Mouse (Mus musculus): Measurements from ENCODE around the gene Slc24a3. TPM values are rescaled to one million over a fixed set of nuclear protein-coding genes. Genes with fewer than 3 reads are reported as not detected.
A peak's percentile ranks its signal among the peaks of the same experiment; 100 is the strongest.

The Slc24a3 gene
- polyA plus RNA-seq, 1 experiment from 2014 or later: 21.5 TPM

DNA sequence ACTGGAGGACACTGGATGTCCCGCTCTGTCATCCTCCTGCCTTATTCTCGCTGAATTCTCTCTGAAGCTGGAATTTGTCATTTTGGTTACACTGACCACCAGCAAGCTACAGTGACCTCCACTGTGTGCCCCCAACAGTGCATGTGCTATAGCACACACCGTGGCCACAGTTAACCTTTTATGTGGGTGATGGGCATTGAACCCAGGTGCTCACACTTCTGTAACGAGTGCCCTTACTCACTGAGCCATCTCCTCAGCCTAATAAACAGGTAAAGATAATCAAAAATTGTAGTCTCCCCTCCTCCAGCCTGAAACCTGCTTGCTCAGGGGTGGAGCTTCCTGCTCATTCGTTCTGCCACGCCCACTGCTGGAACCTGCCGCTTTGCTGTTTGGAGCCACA is 493.7 kb downstream of the Slc24a3 start:
- no peaks in the 10 kb centered on the region for H3K9me3 ChIP-seq (ENCODE audit: control insufficient read depth, low read length)
- H3K4me2 ChIP-seq (replicated peaks): no peak overlapping the region
- no peak for DNase-seq (ENCODE audit: low spot score)
- no peak overlapping the region for H3K4me3 ChIP-seq (replicated peaks; ENCODE audit: low read length)
- H3K4me1 ChIP-seq (replicated peaks; ENCODE audit: control insufficient read depth, insufficient read depth, low read length): no peaks in the 10 kb centered on the region
- no peak for ATAC-seq (ENCODE audit: low FRiP score)
- no peak overlapping the region for H3K27ac ChIP-seq
- H3K27me3 ChIP-seq (ENCODE audit: control insufficient read depth, insufficient read depth, low read length): no peaks in the 10 kb centered on the region
- no peaks in the 10 kb centered on the region for H3K36me3 ChIP-seq (replicated peaks; ENCODE audit: control insufficient read depth, insufficient read depth)
- no peak overlapping the region for H3K9ac ChIP-seq
- WGBS: 81% methylated on average over 6 of the region's 7 CpGs

DNA sequence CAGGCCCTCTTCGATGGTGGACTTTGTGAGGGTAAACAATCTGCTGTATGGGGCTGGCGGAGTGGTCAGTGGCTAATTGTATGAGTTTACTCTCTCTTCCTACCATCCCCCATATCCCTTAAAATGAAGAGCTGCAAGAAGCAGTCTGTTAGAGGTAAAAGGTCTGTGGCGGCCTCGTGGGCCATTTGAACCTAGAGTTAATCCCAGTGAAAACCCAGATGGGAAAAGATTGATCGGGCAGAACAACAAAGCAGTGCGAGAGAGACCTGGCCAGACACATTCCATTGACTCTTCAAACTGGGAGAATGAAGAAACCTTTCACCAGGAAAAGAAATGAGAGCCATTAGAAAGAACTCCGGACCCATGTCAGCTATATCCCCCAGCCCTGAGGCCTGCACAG is 496.3 kb downstream of the Slc24a3 start:
- Histone ChIP-seq H3K36me3 (replicated peaks; ENCODE audit: control insufficient read depth, insufficient read depth) (no peaks in the 10 kb centered on the region), H3K27ac (no peak overlapping the region), H3K9ac (no peak overlapping the region), H3K4me3 (replicated peaks; ENCODE audit: low read length) (no peak overlapping the region), H3K27me3 (ENCODE audit: control insufficient read depth, insufficient read depth, low read length) (no peaks in the 10 kb centered on the region), H3K9me3 (ENCODE audit: control insufficient read depth, low read length) (no peaks in the 10 kb centered on the region), H3K4me2 (replicated peaks) (no peak overlapping the region), H3K4me1 (replicated peaks; ENCODE audit: control insufficient read depth, insufficient read depth, low read length) (no peaks in the 10 kb centered on the region)
- WGBS: 92% methylated on average over 7 of the region's 7 CpGs
- DNase-seq (ENCODE audit: low spot score) (no peak), ATAC-seq (ENCODE audit: low FRiP score) (no peak)

DNA sequence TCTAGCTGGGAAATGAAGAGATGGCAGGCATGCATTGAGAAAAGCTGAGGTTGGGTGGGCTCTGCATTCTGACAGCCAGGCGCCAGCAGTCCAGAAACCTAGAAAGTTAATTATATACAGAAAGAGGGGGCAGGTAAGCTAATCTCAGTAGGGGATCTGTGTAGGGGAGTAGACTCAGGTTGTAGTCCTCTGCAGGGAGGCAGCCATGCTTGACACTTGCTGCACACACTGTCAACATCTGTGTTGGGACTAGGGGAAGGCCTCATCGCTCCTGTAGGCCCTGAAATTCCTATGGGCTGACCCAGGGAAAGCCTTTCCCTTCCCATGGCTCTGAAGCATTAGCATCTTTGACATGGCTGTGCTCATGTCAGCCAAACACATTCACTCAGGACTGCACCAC is 496.8 kb downstream of the Slc24a3 start:
- ATAC-seq (ENCODE audit: low FRiP score): no peak
- 75% methylated on average over 2 of the region's 2 CpGs for WGBS
- no peaks in the 10 kb centered on the region for H3K9me3 ChIP-seq (ENCODE audit: control insufficient read depth, low read length)

DNA sequence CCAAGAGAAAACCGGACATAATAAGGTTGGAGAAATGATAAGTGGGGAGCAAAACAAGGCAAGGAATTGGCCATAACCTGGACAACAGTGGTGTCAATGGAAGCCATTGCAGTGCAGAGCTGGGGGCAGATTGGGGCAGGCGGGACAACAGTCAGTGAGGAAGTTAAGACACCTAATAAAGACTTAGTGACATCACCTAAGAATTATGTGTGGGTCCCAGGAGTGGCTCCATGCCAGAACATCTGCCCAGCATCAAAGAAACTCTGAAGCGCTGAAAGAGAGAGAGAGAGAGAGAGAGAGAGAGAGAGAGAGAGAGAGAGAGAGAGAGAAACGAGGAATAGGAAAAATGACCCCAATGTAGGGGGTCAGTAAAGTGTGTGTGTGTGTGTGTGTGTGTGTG is 500.6 kb downstream of the Slc24a3 start:
- 90% methylated on average over 4 of the region's 4 CpGs for WGBS
- no peaks in the 10 kb centered on the region for H3K27me3 ChIP-seq (ENCODE audit: control insufficient read depth, insufficient read depth, low read length)
- no peak overlapping the region for H3K4me3 ChIP-seq (replicated peaks; ENCODE audit: low read length)
- H3K4me2 ChIP-seq (replicated peaks): no peak overlapping the region
- H3K9me3 ChIP-seq (ENCODE audit: control insufficient read depth, low read length): no peaks in the 10 kb centered on the region
- no peak overlapping the region for H3K9ac ChIP-seq
- no peaks in the 10 kb centered on the region for H3K4me1 ChIP-seq (replicated peaks; ENCODE audit: control insufficient read depth, insufficient read depth, low read length)
- no peaks in the 10 kb centered on the region for H3K36me3 ChIP-seq (replicated peaks; ENCODE audit: control insufficient read depth, insufficient read depth)
- DNase-seq (ENCODE audit: low spot score): no peak
- no peak for ATAC-seq (ENCODE audit: low FRiP score)
- no peak overlapping the region for H3K27ac ChIP-seq

More for the DNA sequence above, 496.8 kb downstream of the Slc24a3 start:
- no peaks in the 10 kb centered on the region for H3K4me1 ChIP-seq (replicated peaks; ENCODE audit: control insufficient read depth, insufficient read depth, low read length)
- H3K27me3 ChIP-seq (ENCODE audit: control insufficient read depth, insufficient read depth, low read length): no peaks in the 10 kb centered on the region
- no peak overlapping the region for H3K27ac ChIP-seq
- DNase-seq (ENCODE audit: low spot score): no peak
- no peak overlapping the region for H3K4me3 ChIP-seq (replicated peaks; ENCODE audit: low read length)
- no peak overlapping the region for H3K4me2 ChIP-seq (replicated peaks)
- H3K9ac ChIP-seq: no peak overlapping the region
- H3K36me3 ChIP-seq (replicated peaks; ENCODE audit: control insufficient read depth, insufficient read depth): no peaks in the 10 kb centered on the region

DNA sequence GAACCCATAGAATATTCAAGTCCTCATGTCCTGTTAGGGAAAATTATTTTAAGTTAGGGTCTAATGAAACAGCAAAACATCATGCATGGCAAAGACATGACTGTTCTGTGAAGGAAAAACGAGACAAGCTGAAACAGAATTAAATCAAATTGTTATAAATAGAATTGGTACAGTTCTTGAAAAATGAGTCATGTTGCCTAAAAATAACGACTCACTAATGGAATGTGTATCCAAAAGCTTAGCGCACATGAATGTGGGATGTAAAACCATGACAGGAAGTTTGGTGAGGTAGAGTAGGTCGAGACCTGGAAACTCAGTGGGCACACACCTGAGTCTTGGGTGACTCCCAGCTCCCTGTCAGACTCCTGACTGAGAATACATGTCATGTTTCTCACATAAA is 502.6 kb downstream of the Slc24a3 start:
- 90% methylated on average over 4 of the region's 4 CpGs for WGBS
- Histone ChIP-seq H3K4me3 (replicated peaks; ENCODE audit: low read length) (no peak overlapping the region), H3K27me3 (ENCODE audit: control insufficient read depth, insufficient read depth, low read length) (no peaks in the 10 kb centered on the region), H3K36me3 (replicated peaks; ENCODE audit: control insufficient read depth, insufficient read depth) (no peaks in the 10 kb centered on the region), H3K27ac (no peak overlapping the region), H3K9ac (no peak overlapping the region), H3K4me2 (replicated peaks) (no peak overlapping the region), H3K9me3 (ENCODE audit: control insufficient read depth, low read length) (no peaks in the 10 kb centered on the region), H3K4me1 (replicated peaks; ENCODE audit: control insufficient read depth, insufficient read depth, low read length) (no peaks in the 10 kb centered on the region)
- no peak for ATAC-seq (ENCODE audit: low FRiP score)
- no peak for DNase-seq (ENCODE audit: low spot score)

DNA sequence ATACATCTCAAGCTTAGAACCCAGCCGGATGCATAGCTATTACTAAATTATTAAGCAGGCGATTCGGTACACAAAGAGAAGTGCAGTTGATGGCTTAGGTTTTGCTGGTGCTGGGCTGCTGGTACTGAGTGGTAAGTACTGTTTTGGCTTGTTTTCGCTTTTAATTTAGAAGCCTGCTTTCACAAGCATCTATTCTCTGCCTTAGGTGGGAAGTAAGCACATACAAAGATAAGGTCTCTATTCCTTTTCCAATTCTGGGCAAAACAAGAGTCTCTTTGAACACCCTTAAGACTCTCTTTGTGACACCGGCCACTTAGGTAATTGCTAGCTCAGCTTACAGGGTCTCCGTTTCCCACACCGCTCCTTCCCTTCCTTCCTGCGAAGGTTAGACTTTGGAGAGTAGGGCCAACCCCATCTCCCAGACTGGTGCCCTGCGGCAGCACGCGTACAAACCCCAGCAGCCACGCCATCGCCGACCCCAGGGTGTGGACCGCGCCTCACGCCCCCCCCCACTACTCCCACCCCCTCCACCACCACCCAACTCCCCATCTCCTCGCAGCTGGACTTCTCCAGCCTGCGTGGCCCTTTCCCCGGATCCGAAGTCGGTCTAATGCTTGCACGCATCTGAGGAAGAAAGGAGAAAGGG is 507.1 kb downstream of the Slc24a3 start:
- WGBS: 5% methylated on average over 22 of the region's 23 CpGs
- H3K9me3 ChIP-seq (ENCODE audit: control insufficient read depth, low read length): no peaks in the 10 kb centered on the region
- peak; percentile 32 for DNase-seq (ENCODE audit: low spot score)

DNA sequence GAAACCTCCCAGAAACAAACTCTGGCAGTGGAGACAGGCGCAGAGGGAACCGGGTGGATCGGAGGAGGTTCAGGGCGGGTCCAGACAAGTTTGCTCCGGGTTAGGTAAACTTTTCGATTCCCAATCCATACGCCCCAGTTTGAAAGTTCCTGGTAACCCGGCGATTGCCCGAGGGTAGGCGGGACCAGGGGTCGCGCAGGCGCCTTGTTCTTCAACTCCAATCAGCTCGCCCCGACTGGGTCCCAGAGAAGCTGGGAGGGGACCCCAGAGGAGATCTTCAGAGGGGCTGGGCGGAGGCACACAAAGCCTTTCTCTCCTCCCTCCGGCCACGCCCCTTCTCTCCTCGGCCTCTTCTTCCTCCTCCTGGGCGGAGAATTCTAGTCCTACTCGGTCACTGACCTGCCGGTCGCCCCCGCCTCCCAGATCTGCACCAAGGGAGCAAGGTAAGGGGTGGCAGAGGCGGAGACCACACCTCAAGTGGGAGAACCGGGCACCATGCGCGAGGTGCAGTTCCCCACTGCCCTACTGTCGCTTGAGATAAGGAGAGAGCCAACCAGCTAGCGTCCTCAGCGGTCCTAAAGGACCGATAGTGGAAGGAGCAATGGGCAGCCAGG is 507.7 kb downstream of the Slc24a3 start, which contains the start of gene Rin2:
Gene Rin2 (plus strand): TSS at position 74 of the 614 bp plus-strand sequence.
- Histone ChIP-seq H3K27me3 (ENCODE audit: control insufficient read depth, insufficient read depth, low read length) (no peaks in the 10 kb centered on the region), H3K36me3 (replicated peaks; ENCODE audit: control insufficient read depth, insufficient read depth) (no peaks in the 10 kb centered on the region), H3K4me2 (replicated peaks) (peak within 1 kb of the TSS; percentile 71), H3K9ac (peak within 1 kb of the TSS; percentile 72), H3K9me3 (ENCODE audit: control insufficient read depth, low read length) (no peaks in the 10 kb centered on the region), H3K27ac (peak within 1 kb of the TSS; percentile 33; the same call in 1 of the 2 replicates), H3K4me1 (replicated peaks; ENCODE audit: control insufficient read depth, insufficient read depth, low read length) (peaks cover 11% of the 10 kb centered on the region), H3K4me3 (replicated peaks; ENCODE audit: low read length) (peak within 1 kb of the TSS; percentile 59)
- ATAC-seq (ENCODE audit: low FRiP score) (peak; percentile 85), DNase-seq (ENCODE audit: low spot score) (peak; percentile 69)
- under 1% methylated on average over 32 of the region's 33 CpGs for WGBS

More for the DNA sequence above, 507.1 kb downstream of the Slc24a3 start:
- ATAC-seq (ENCODE audit: low FRiP score): no peak; the same call in 1 of the 2 replicates
- Histone ChIP-seq H3K4me1 (replicated peaks; ENCODE audit: control insufficient read depth, insufficient read depth, low read length) (peaks cover 11% of the 10 kb centered on the region), H3K9ac (peak overlapping the region; percentile 72), H3K27ac (no peak overlapping the region), H3K36me3 (replicated peaks; ENCODE audit: control insufficient read depth, insufficient read depth) (no peaks in the 10 kb centered on the region), H3K4me3 (replicated peaks; ENCODE audit: low read length) (peak overlapping the region; percentile 59), H3K27me3 (ENCODE audit: control insufficient read depth, insufficient read depth, low read length) (no peaks in the 10 kb centered on the region), H3K4me2 (replicated peaks) (peak overlapping the region; percentile 71)

DNA sequence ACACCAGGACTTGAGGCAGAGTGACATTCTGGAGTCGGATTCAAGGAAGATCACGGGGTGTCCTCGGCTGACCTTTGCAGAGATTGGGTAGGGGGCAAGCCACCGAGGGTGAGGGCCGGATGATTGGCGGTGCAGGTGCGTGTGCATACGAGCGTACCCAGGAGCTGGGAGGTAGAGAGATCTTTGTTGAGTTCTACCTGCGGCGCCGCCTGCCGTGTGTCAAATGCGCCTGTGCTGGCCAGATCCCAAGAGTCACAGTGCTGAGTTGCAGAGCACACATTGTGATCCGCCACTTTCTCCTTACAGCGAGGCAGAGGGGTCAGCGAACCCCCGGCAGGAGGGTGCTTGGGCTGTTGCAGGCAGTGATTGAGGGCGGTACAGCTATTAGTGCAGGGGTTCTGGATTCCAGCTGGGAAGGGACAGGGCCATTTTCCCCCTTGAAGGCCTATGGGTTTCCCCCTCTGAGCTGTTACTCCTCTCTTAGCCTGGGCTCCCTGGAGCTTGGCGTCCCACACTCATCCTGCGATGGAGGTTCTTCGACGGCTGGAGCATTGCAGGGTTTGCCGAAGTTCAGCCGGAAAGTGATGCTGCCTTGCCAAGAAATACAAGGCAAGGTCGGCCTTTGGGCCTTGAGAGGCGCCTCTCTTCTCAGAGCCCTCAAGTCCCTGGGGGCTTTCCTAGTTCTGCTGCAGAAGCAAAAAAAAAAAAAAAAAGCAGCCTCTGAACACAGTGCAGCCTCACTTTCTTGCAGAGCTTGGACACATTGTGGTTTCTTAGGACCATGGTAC is 508.4 kb downstream of the Slc24a3 start:
- H3K4me1 ChIP-seq (replicated peaks; ENCODE audit: control insufficient read depth, insufficient read depth, low read length): peaks cover 11% of the 10 kb centered on the region
- H3K27me3 ChIP-seq (ENCODE audit: control insufficient read depth, insufficient read depth, low read length): no peaks in the 10 kb centered on the region
- DNase-seq (ENCODE audit: low spot score) (peak; percentile 53), ATAC-seq (ENCODE audit: low FRiP score) (peak; percentile 76)
- H3K9ac ChIP-seq: peak overlapping the region; percentile 72
- WGBS: 7% methylated on average over 27 of the region's 27 CpGs
- H3K4me2 ChIP-seq (replicated peaks): peak overlapping the region; percentile 71
- H3K9me3 ChIP-seq (ENCODE audit: control insufficient read depth, low read length): no peaks in the 10 kb centered on the region
- H3K4me3 ChIP-seq (replicated peaks; ENCODE audit: low read length): peak overlapping the region; percentile 59
- peak overlapping the region; percentile 33; the same call in 1 of the 2 replicates for H3K27ac ChIP-seq
- no peaks in the 10 kb centered on the region for H3K36me3 ChIP-seq (replicated peaks; ENCODE audit: control insufficient read depth, insufficient read depth)

DNA sequence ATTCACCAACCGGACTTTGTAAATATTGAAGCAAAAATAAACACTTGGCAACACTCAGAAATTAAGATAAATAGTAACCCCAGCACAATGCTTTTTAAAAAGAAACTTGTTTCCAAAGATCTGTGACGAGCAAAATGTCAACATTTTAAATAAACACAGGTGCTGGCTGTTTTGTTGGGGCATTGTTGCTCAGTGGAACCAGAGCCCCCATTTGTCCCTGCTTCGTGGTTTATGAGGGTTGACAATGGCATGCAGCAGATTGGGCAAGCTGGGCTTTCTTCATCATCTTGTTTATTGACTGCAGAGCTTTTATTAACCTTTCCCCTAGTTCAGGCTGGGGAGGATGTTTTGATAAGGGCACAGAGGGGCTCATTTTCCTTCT is 509.0 kb downstream of the Slc24a3 start:
- Histone ChIP-seq H3K27ac (no peak overlapping the region), H3K9ac (peak overlapping the region; percentile 72), H3K4me3 (replicated peaks; ENCODE audit: low read length) (peak overlapping the region; percentile 59; the same call in 1 of the 2 replicates), H3K27me3 (ENCODE audit: control insufficient read depth, insufficient read depth, low read length) (no peaks in the 10 kb centered on the region), H3K4me1 (replicated peaks; ENCODE audit: control insufficient read depth, insufficient read depth, low read length) (peaks cover 11% of the 10 kb centered on the region), H3K36me3 (replicated peaks; ENCODE audit: control insufficient read depth, insufficient read depth) (no peaks in the 10 kb centered on the region), H3K9me3 (ENCODE audit: control insufficient read depth, low read length) (no peaks in the 10 kb centered on the region), H3K4me2 (replicated peaks) (peak overlapping the region; percentile 71)
- ATAC-seq (ENCODE audit: low FRiP score) (no peak), DNase-seq (ENCODE audit: low spot score) (no peak)
- WGBS: 70% methylated on average over 3 of the region's 3 CpGs
